Mouse (Mus musculus) heart, postnatal 0 days (tissue): Measurements from ENCODE around the gene Zbtb38. TPM values are rescaled to one million over a fixed set of nuclear protein-coding genes. Genes with fewer than 3 reads are reported as not detected.

ENCODE experiments used
- ATAC-seq: fragments of 200-750 bp; cut with Nextera tagmentation; 2 replicates; pipeline ENCODE4 v1.8.0; 2017; ENCODE audit warnings: low read depth, moderate number of reproducible peaks, moderate library complexity; ENCODE audit not compliant: insufficient read depth
- DNase-seq: peaks from one replicate; pipeline ENCODE4 v3.0.0-alpha.2; 2016; ENCODE audit warnings: low spot score
- H3K27ac ChIP-seq: fragments of 300-500 bp; sonication (generic); 2 replicates; pipeline ENCODE4 v1.5.1; 2014; ENCODE audit warnings: low read depth, mild to moderate bottlenecking
- H3K27me3 ChIP-seq: fragments of 300-500 bp; sonication (generic); 2 replicates; pipeline ENCODE4 v1.6.1; 2014; ENCODE audit warnings: low read length, mixed read lengths; ENCODE audit not compliant: control insufficient read depth, insufficient read depth
- H3K36me3 ChIP-seq: fragments of 300-500 bp; sonication (generic); replicated peaks from 2 replicates; pipeline ENCODE4 v1.6.1; 2014; ENCODE audit warnings: low read length, mixed read lengths; ENCODE audit not compliant: control insufficient read depth, insufficient read depth
- H3K4me1 ChIP-seq: fragments of 300-500 bp; sonication (generic); 2 replicates; pipeline ENCODE4 v1.6.1; 2014; ENCODE audit warnings: antibody characterized with exemption; ENCODE audit not compliant: control insufficient read depth, insufficient read depth
- H3K4me2 ChIP-seq: fragments of 300-500 bp; sonication (generic); 2 replicates; pipeline ENCODE4 v1.6.1; 2014; ENCODE audit warnings: low read depth, mild to moderate bottlenecking, low read length, moderate library complexity
- H3K4me3 ChIP-seq: fragments of 300-500 bp; sonication (generic); 2 replicates; pipeline ENCODE4 v1.5.1; 2014; ENCODE audit warnings: low read depth, low read length
- H3K9ac ChIP-seq: fragments of 300-500 bp; sonication (generic); replicated peaks from 2 replicates; pipeline ENCODE4 v1.6.1; 2014; ENCODE audit warnings: low read depth, low read length, mixed read lengths
- H3K9me3 ChIP-seq: fragments of 300-500 bp; sonication (generic); replicated peaks from 2 replicates; pipeline ENCODE4 v1.6.1; 2016; ENCODE audit warnings: low read length; ENCODE audit not compliant: control insufficient read depth
- CTCF ChIP-seq: IDR thresholded peaks from 2 replicates; pipeline ENCODE4 v1.5.1; 2016; ENCODE audit warnings: antibody characterized with exemption, control low read depth, low read depth
- EP300 ChIP-seq: IDR thresholded peaks from 2 replicates; pipeline ENCODE4 v1.6.1; 2016; ENCODE audit warnings: antibody characterized with exemption, low read depth
- WGBS: fragments of 180-500 bp; shearing (Covaris S2); extraction: QIAGEN DNeasy Blood & Tissue Kit; methylation state at CpG from one replicate; pipeline ENCODE4 v1.1.7; 2014; 5-methylcytosine and 5-hydroxymethylcytosine counted together
- polyA plus RNA-seq: library from polyadenylated mRNA; unstranded; fragments of >200 nt; fragmentation: Nextera tagmentation; extraction: Ambion mirVana; gene quantifications from 2 replicates; pipeline ENCODE4 v1.2.1, GENCODE M21; 2015
- total RNA-seq: library from RNA; depleted of rRNA; stranded (reverse); fragments of >200 nt; gene quantifications from 2 replicates; pipeline ENCODE4 v1.2.3, GENCODE M21; 2014; ENCODE audit warnings: low replicate concordance

The Zbtb38 gene
- total and polyA plus RNA-seq, 2 experiments from 2014 or later: 28.7 to 44.5 TPM

- H3K9me3 ChIP-seq: no peaks in the 10 kb centered on the region
- H3K36me3 ChIP-seq: no peaks in the 10 kb centered on the region
- 0 out of 2 replicates have a peak overlapping the region, but pooled peaks have one; percentile 30 for H3K9ac ChIP-seq
- DNase-seq: peak; percentile 96
- H3K4me2 ChIP-seq: peak overlapping the region; percentile 57
- peak overlapping the region; percentile 81 for H3K27ac ChIP-seq
- TF ChIP-seq EP300 (peak; percentile 93), CTCF (peak; percentile 92)
- no peaks in the 10 kb centered on the region for H3K27me3 ChIP-seq
- peak overlapping the region; percentile 35 for H3K4me3 ChIP-seq
- WGBS: 7% methylated on average over 22 of the region's 22 CpGs
- H3K4me1 ChIP-seq: no peaks in the 10 kb centered on the region
- peak; percentile 90 for ATAC-seq
Measured at GRCm38 (mm10) chr9:96758749-96759597, 6.3 kb upstream of the Zbtb38 start.

- no peak for DNase-seq
- H3K4me3 ChIP-seq: no peak overlapping the region
- no peaks in the 10 kb centered on the region for H3K36me3 ChIP-seq
- ATAC-seq: no peak
- H3K9me3 ChIP-seq: no peaks in the 10 kb centered on the region
- TF ChIP-seq CTCF: no peak
- no peak for TF ChIP-seq EP300
- peaks cover 13% of the 10 kb centered on the region for H3K4me1 ChIP-seq
- no peaks in the 10 kb centered on the region for H3K27me3 ChIP-seq
- H3K27ac ChIP-seq: no peak overlapping the region
- WGBS: 74% methylated on average over 9 of the region's 9 CpGs
- no peak overlapping the region for H3K9ac ChIP-seq
- no peak overlapping the region for H3K4me2 ChIP-seq
Measured at GRCm38 (mm10) chr9:96756638-96757435, 4.2 kb upstream of the Zbtb38 start.

- 71% methylated on average over 11 of the region's 11 CpGs for WGBS
Measured at GRCm38 (mm10) chr9:96755761-96756160, 3.1 kb upstream of the Zbtb38 start.

GRCm38 (mm10) chr9:96754625-96754969 is 2.0 kb upstream of the Zbtb38 start:
- WGBS: 38% methylated on average over 1 of the region's 1 CpGs
- Histone ChIP-seq H3K4me1 (peaks cover 13% of the 10 kb centered on the region), H3K9me3 (no peaks in the 10 kb centered on the region), H3K9ac (no peak overlapping the region), H3K4me2 (no peak overlapping the region), H3K27ac (no peak overlapping the region), H3K4me3 (no peak overlapping the region), H3K36me3 (peaks cover 12% of the 10 kb centered on the region), H3K27me3 (no peaks in the 10 kb centered on the region)
- ATAC-seq (no peak), DNase-seq (no peak)
- TF ChIP-seq EP300 (no peak), CTCF (no peak)

More at GRCm38 (mm10) chr9:96755761-96756160, 3.1 kb upstream of the Zbtb38 start:
- Histone ChIP-seq H3K4me3 (no peak overlapping the region), H3K4me1 (peaks cover 13% of the 10 kb centered on the region), H3K9me3 (no peaks in the 10 kb centered on the region), H3K36me3 (peaks cover 2% of the 10 kb centered on the region; the same call in 1 of the 2 replicates), H3K4me2 (no peak overlapping the region), H3K9ac (no peak overlapping the region), H3K27ac (no peak overlapping the region), H3K27me3 (no peaks in the 10 kb centered on the region)
- no peak for ATAC-seq
- TF ChIP-seq EP300 (no peak), CTCF (no peak)
- no peak for DNase-seq

GRCm38 (mm10) chr9:96753921-96754624 is 1.4 kb upstream of the Zbtb38 start:
- peaks cover 13% of the 10 kb centered on the region for H3K4me1 ChIP-seq
- peak overlapping the region; percentile 32; the same call in 1 of the 2 replicates for H3K27ac ChIP-seq
- TF ChIP-seq EP300 (no peak), CTCF (no peak)
- no peaks in the 10 kb centered on the region for H3K9me3 ChIP-seq
- H3K9ac ChIP-seq: no peak overlapping the region
- no peak overlapping the region for H3K4me2 ChIP-seq
- 41% methylated on average over 11 of the region's 11 CpGs for WGBS
- no peak for DNase-seq
- H3K27me3 ChIP-seq: no peaks in the 10 kb centered on the region
- peaks cover 16% of the 10 kb centered on the region for H3K36me3 ChIP-seq
- H3K4me3 ChIP-seq: no peak overlapping the region
- no peak for ATAC-seq
